8 mouse cellular contexts compared by ENCODE assay signal in genomic region chr5:135394004-135394823, GRCm38 (mm10). TPM values are rescaled to one million over a fixed set of nuclear protein-coding genes. Genes with fewer than 3 reads are reported as not detected.
DNase-seq lines count a peak whose midpoint lies in the region; ATAC-seq and TF ChIP-seq lines count a peak whose summit lies in the region.

Gene Pom121 (minus strand): TSS chr5:135394546.

- ATAC-seq in forebrain, postnatal 0 days: peak; percentile 97
- ATAC-seq in hematopoietic stem cell, adult 5-6 weeks (replicated peaks in 1 of 2; ENCODE audit: insufficient read depth in 1 of 2, low FRiP score in 2 of 2, low TSS enrichment in 1 of 2, low read depth in 1 of 2, poor library complexity in 2 of 2, severe bottlenecking in 2 of 2): peak; percentile 70 to 80

- peak in 1 of 2 experiments; percentile 33; a peak in 1 of 4 replicates for TF ChIP-seq EP300 in MEL (IDR thresholded peaks at IDR 0.05; ENCODE audit: low read depth in 1 of 2, low read length in 2 of 2)

- no peak for TF ChIP-seq CTCF in MEL (IDR thresholded peaks at IDR 0.05 in 2 of 3, conservative IDR thresholded peaks at IDR 0.05 in 1 of 3; ENCODE audit: control insufficient read depth in 1 of 3, insufficient read depth in 1 of 3, low read depth in 2 of 3, low read length in 3 of 3, poor library complexity in 1 of 3, severe bottlenecking in 1 of 3)
- no peak for TF ChIP-seq CTCF in forebrain, postnatal 0 days (IDR thresholded peaks at IDR 0.05; ENCODE audit: low read depth)

- DNase-seq in MEL (ENCODE audit: low read depth, low spot score): peak; percentile 92
- peak; percentile 74 to 86 for DNase-seq in cerebellum, adult 18-20 months
- DNase-seq in forebrain, postnatal 0 days: peak; percentile 95
- DNase-seq in layer of hippocampus, postnatal 10 days (ENCODE audit: low spot score in 2 of 2): peak; percentile 78 to 84
- DNase-seq in lung, postnatal 10 days: peak; percentile 87
- DNase-seq in ovary, postnatal 36 days (ENCODE audit: low spot score): peak; percentile 84
- DNase-seq in thymus, postnatal 25 days: peak; percentile 83

- peak; percentile 92 to 93 for TF ChIP-seq POLR2A in MEL (IDR thresholded peaks at IDR 0.05; ENCODE audit: control insufficient read depth in 1 of 2, insufficient read depth in 1 of 2, low read depth in 1 of 2, low read length in 2 of 2, poor library complexity in 1 of 2)

- H3K9me3 ChIP-seq in MEL (replicated peaks; ENCODE audit: insufficient read depth, low read length): no peaks in the 10 kb centered on the region
- no peaks in the 10 kb centered on the region for H3K9me3 ChIP-seq in forebrain, postnatal 0 days (ENCODE audit: low read length)

- H3K27ac ChIP-seq in MEL (ENCODE audit: control insufficient read depth, low read depth, low read length): peak within 1 kb of the TSS; percentile 92
- peak within 1 kb of the TSS; percentile 71 for H3K27ac ChIP-seq in forebrain, postnatal 0 days (ENCODE audit: low read depth, low read length)

- H3K79me2 ChIP-seq in MEL (ENCODE audit: control insufficient read depth, insufficient read depth, low read length, poor library complexity): peaks cover 31% of the 10 kb centered on the region

- H3K36me3 ChIP-seq in MEL (ENCODE audit: control insufficient read depth in 1 of 2, insufficient read depth in 2 of 2, low read length in 2 of 2): peaks cover 13% of the 10 kb centered on the region in 2 experiments
- peaks cover 24% of the 10 kb centered on the region for H3K36me3 ChIP-seq in forebrain, postnatal 0 days (ENCODE audit: insufficient read depth)

- H3K4me3 ChIP-seq in MEL (ENCODE audit: control insufficient read depth in 1 of 2, insufficient read depth in 1 of 2, low read depth in 2 of 2, low read length in 2 of 2): peak within 1 kb of the TSS; percentile 94 to 99
- H3K4me3 ChIP-seq in forebrain, postnatal 0 days (ENCODE audit: low read depth, low read length): peak within 1 kb of the TSS; percentile 92

- TF ChIP-seq RAD21 in MEL (IDR thresholded peaks at IDR 0.05; ENCODE audit: low read depth, low read length): no peak

- H3K27me3 ChIP-seq in MEL (ENCODE audit: control insufficient read depth in 1 of 2, insufficient read depth in 2 of 2, low read length in 2 of 2): no peaks in the 10 kb centered on the region
- H3K27me3 ChIP-seq in forebrain, postnatal 0 days (ENCODE audit: insufficient read depth, low read length): no peaks in the 10 kb centered on the region

- peak within 1 kb of the TSS; percentile 84 for H3K4me2 ChIP-seq in forebrain, postnatal 0 days (ENCODE audit: low read depth)

- peaks cover 6 to 18% of the 10 kb centered on the region in 2 experiments; a peak in 3 of 4 replicates for H3K4me1 ChIP-seq in MEL (ENCODE audit: control insufficient read depth in 1 of 2, insufficient read depth in 2 of 2, low read length in 2 of 2)
- peaks cover 11% of the 10 kb centered on the region; the same call in 1 of the 2 replicates for H3K4me1 ChIP-seq in forebrain, postnatal 0 days (ENCODE audit: insufficient read depth)

- WGBS in forebrain, postnatal 0 days: under 1% methylated on average over 85 of the region's 110 CpGs

- H3K9ac ChIP-seq in MEL (ENCODE audit: control insufficient read depth, low read depth, low read length, poor library complexity, severe bottlenecking): peak within 1 kb of the TSS; percentile 92
- peak within 1 kb of the TSS; percentile 91 for H3K9ac ChIP-seq in forebrain, postnatal 0 days

TF ChIP-seq in MEL, 35 proteins besides CTCF, POLR2A, EP300 and RAD21:
- TF ChIP-seq NELFE (IDR thresholded peaks at IDR 0.05; ENCODE audit: low read depth, low read length) (peak; percentile 92), GABPA (IDR thresholded peaks at IDR 0.05; ENCODE audit: low read depth, low read length) (no peak), ZC3H11A (IDR thresholded peaks at IDR 0.05; ENCODE audit: low read depth, low read length) (no peak), MYB (IDR thresholded peaks at IDR 0.05; ENCODE audit: low read depth, low read length) (0 out of 2 replicates have a peak, but pooled peaks have one; percentile 25), USF1 (IDR thresholded peaks at IDR 0.05; ENCODE audit: low read depth, low read length) (no peak), POLR2AphosphoS5 (IDR thresholded peaks at IDR 0.05; ENCODE audit: borderline replicate concordance, low read depth, low read length) (no peak), ZKSCAN1 (IDR thresholded peaks at IDR 0.05; ENCODE audit: low read depth, low read length) (no peak), HCFC1 (IDR thresholded peaks at IDR 0.05; ENCODE audit: low read depth, low read length) (peak; percentile 91), MXI1 (IDR thresholded peaks at IDR 0.05; ENCODE audit: low read depth, low read length) (peak; percentile 99), MAX (IDR thresholded peaks at IDR 0.05; ENCODE audit: low read length) (peak; percentile 98), SIN3A (IDR thresholded peaks at IDR 0.05; ENCODE audit: low read length) (peak; percentile 96), RCOR1 (IDR thresholded peaks at IDR 0.05; ENCODE audit: low read depth, low read length) (no peak), NRF1 (IDR thresholded peaks at IDR 0.05; ENCODE audit: insufficient read depth, low read depth, low read length, poor library complexity, severe bottlenecking) (no peak), TBP (IDR thresholded peaks at IDR 0.05; ENCODE audit: low read depth, low read length) (no peak; the same call in none of the 2 replicates), USF2 (IDR thresholded peaks at IDR 0.05; ENCODE audit: borderline replicate concordance in 1 of 2, insufficient read depth in 1 of 2, low read depth in 1 of 2, low read length in 2 of 2) (no peak), MEF2A (IDR thresholded peaks at IDR 0.05; ENCODE audit: extremely low read depth, insufficient replicate concordance, low read depth, low read length, poor library complexity, severe bottlenecking) (no peak), GATA1 (IDR thresholded peaks at IDR 0.05; ENCODE audit: low read depth, low read length) (no peak), TCF12 (IDR thresholded peaks at IDR 0.05; ENCODE audit: low read depth, low read length) (peak; percentile 51; the same call in 1 of the 2 replicates), MAFK (IDR thresholded peaks at IDR 0.05; ENCODE audit: borderline replicate concordance, low read depth, low read length) (no peak), CHD1 (IDR thresholded peaks at IDR 0.05; ENCODE audit: low read depth, low read length) (no peak), MAZ (IDR thresholded peaks at IDR 0.05; ENCODE audit: low read depth, low read length) (0 out of 2 replicates have a peak, but pooled peaks have one; percentile 38), BHLHE40 (IDR thresholded peaks at IDR 0.05; ENCODE audit: borderline replicate concordance, low read depth, low read length) (0 out of 2 replicates have a peak, but pooled peaks have one; percentile 58), ZMIZ1 (IDR thresholded peaks at IDR 0.05; ENCODE audit: low read depth, low read length) (peak; percentile 82; the same call in 1 of the 2 replicates), JUND (IDR thresholded peaks at IDR 0.05; ENCODE audit: low read depth, low read length) (no peak), MYC (IDR thresholded peaks at IDR 0.05; ENCODE audit: low read depth, low read length) (peak; percentile 98), ZNF384 (IDR thresholded peaks at IDR 0.05; ENCODE audit: low read depth, low read length) (0 out of 2 replicates have a peak, but pooled peaks have one; percentile 6), CHD2 (IDR thresholded peaks at IDR 0.05; ENCODE audit: low read length) (no peak), E2F4 (IDR thresholded peaks at IDR 0.05; ENCODE audit: borderline replicate concordance, low read depth, low read length) (peak; percentile 29; the same call in 1 of the 2 replicates), ETS1 (IDR thresholded peaks at IDR 0.05; ENCODE audit: low read depth, low read length) (peak; percentile 49; the same call in 1 of the 2 replicates), POLR2AphosphoS2 (IDR thresholded peaks at IDR 0.05; ENCODE audit: low read length) (peak; percentile 76), ELF1 (IDR thresholded peaks at IDR 0.05; ENCODE audit: low read depth, low read length) (peak; percentile 68; the same call in 1 of the 2 replicates), TAL1 (IDR thresholded peaks at IDR 0.05; ENCODE audit: low read length) (no peak), UBTF (IDR thresholded peaks at IDR 0.05; ENCODE audit: borderline replicate concordance, insufficient read depth, low read depth, low read length) (no peak), KAT2A (conservative IDR thresholded peaks at IDR 0.05; ENCODE audit: low read depth, low read length) (no peak; the same call in 1 of the 2 replicates), SMC3 (IDR thresholded peaks at IDR 0.05; ENCODE audit: low read depth, low read length) (no peak)

RNA-seq across cellular contexts. Expression of gene Pom121, which starts in this region (rescaled TPM):
- 10.2 and 12.4 TPM in 2 replicates for total RNA-seq in MEL (2012; rRNA removed)
- polyA plus RNA-seq in MEL (2012; ENCODE audit: insufficient read depth in 1 of 2, insufficient read length in 2 of 2, low read depth in 1 of 2, low replicate concordance in 2 of 2, missing spikeins in 1 of 2): 10 to 100 TPM; 51.8 to 81.1 TPM
- total RNA-seq in forebrain, postnatal 0 days (2014; rRNA removed): 6.0 and 9.9 TPM in 2 replicates
- polyA plus RNA-seq in forebrain, postnatal 0 days (2015; fragmentation: Nextera tagmentation; extraction: Ambion mirVana): 6.0 and 8.1 TPM in 2 replicates
- 6.3 and 8.2 TPM in 2 replicates for total RNA-seq in hematopoietic stem cell, adult 5-6 weeks (2017)
- total RNA-seq in layer of hippocampus, postnatal 10 days (2021): 10 to 100 TPM; 39.9 to 43.9 TPM

Comparison
In these comparisons a context has a peak if more than half of its experiments do, and no peak if none do; other contexts are left out.
1. Peak in every context shown above with its lines: DNase-seq, ATAC-seq, H3K4me3 ChIP-seq and H3K27ac ChIP-seq.